Mouse (Mus musculus): ENCODE data around the gene Vmac. TPM values are rescaled to one million over a fixed set of nuclear protein-coding genes. Genes with fewer than 3 reads are reported as not detected.

Vmac gene
- polyA plus RNA-seq, 1 experiment from 2014 or later: 18.6 TPM

DNA sequence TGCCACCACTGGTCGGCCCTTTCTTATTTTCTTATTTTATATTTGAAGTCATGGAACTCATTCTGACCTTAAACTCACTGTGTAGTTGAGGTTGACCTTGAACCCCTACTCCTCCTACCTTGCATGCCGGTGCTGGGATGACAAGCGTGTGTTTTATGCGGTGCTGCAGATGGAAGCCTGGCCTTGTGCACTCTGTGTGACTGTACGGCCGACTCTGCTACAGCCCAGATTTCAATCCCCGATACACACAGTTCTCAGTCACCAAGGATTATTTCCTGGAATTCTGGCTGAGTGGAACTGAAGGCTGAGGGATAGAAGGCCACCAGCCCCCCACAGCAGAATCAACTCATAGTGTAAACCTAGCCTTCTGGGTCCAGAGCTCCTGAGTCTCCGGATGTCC lies 48.1 kb downstream of the Vmac start:
- 86% methylated on average over 8 of the region's 8 CpGs for WGBS
- Histone ChIP-seq H3K4me3 (no peak overlapping the region), H3K4me1 (replicated peaks) (peaks cover 32% of the 10 kb centered on the region), H3K9me3 (no peaks in the 10 kb centered on the region), H3K27me3 (ENCODE audit: insufficient read depth, poor library complexity, severe bottlenecking) (peaks cover 25% of the 10 kb centered on the region), H3K36me3 (peaks cover 5% of the 10 kb centered on the region), H3K27ac (no peak overlapping the region)
- DNase-seq (ENCODE audit: low spot score): no peak

DNA sequence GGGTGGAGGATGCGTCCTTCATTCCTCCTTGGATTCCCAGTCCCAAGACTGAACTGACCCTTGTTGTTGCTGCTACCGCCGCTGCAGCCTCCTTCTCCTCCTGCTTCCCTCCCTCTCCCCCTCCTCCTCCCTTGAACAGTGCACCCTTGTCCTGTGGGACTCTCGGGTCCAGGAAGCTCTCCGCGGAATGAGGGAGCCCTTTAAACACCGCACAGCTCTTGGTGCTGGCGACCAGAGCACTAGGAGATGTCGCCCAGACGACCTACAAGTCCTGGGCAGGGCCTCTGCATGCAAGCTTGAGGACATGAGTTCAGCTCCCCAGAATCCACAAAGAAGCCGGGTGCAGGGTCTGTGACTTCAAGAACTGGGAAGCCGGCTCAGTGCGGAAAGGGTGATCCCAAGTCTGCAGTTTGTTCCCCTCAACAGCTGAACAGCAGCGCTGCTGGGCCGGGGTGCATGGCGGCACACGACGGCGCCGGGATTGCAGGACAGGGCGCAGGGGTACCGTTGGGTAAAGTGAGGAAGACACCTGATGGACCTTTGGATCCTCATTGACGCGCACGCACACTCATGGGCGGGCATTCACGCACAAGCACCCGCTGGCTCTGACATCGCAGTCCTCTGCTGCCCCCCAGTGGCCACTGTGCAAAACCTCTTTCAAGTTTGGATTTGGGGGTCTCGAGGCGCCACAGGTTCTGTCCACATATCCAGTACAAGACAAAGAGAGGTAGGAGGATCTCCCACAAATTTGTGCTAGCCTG lies 49.3 kb downstream of the Vmac start:
- Histone ChIP-seq H3K4me1 (replicated peaks) (peaks cover 35% of the 10 kb centered on the region), H3K27ac (no peak overlapping the region), H3K36me3 (0 out of 2 replicates have a peak, but pooled peaks cover 2% of the 10 kb centered on the region), H3K4me3 (peak overlapping the region; percentile 55), H3K27me3 (ENCODE audit: insufficient read depth, poor library complexity, severe bottlenecking) (peaks cover 25% of the 10 kb centered on the region), H3K9me3 (no peaks in the 10 kb centered on the region)
- DNase-seq (ENCODE audit: low spot score): peak; percentile 89
- WGBS: 7% methylated on average over 31 of the region's 31 CpGs

DNA sequence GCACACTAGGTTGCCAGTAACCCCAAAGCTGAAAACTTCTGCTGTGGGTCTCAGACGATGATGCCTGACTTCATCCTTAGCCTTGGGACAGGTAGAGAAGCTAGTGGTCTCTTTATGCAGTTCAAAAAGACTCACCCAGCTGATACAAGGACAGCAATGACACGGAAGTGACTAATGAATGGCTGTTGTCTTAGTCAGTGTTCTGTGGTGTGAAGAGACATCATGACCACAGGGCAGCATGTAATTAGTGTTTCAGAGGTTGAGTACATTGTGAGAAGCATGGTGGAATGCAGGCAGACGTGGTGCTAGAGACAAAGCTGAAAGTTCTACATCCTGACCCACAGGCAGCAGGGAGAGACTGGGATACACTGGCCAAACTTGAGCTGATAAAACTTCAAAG lies 50.2 kb downstream of the Vmac start:
- WGBS: 72% methylated on average over 3 of the region's 3 CpGs
- no peak for DNase-seq (ENCODE audit: low spot score)
- Histone ChIP-seq H3K4me1 (replicated peaks) (peaks cover 33% of the 10 kb centered on the region), H3K9me3 (no peaks in the 10 kb centered on the region), H3K4me3 (no peak overlapping the region; the same call in 1 of the 2 replicates), H3K27ac (no peak overlapping the region), H3K36me3 (no peaks in the 10 kb centered on the region), H3K27me3 (ENCODE audit: insufficient read depth, poor library complexity, severe bottlenecking) (peaks cover 25% of the 10 kb centered on the region)

DNA sequence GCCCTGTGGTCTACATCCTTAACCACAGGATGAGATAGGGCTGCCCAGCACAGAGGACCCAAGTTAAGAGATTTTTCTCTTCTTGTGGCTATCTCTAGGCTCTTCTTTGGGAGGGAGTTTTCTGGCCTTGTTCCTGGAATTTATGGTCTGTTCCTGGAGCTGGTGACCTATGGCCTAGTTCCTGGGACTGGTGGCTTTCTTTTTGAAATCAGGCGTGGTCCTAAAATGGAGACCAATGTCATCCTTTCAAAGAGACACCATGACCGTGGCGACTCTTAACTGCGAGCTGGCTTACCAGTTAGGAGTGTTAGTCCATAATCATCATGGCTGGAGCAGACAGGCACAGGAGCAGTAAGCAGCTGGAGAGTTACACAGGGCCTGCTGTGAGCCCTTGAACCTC lies 51.4 kb downstream of the Vmac start:
- 93% methylated on average over 4 of the region's 4 CpGs for WGBS
- H3K9me3 ChIP-seq: no peaks in the 10 kb centered on the region
- H3K4me3 ChIP-seq: no peak overlapping the region
- no peak for DNase-seq (ENCODE audit: low spot score)
- H3K36me3 ChIP-seq: no peaks in the 10 kb centered on the region
- H3K27ac ChIP-seq: no peak overlapping the region
- H3K4me1 ChIP-seq (replicated peaks): peaks cover 28% of the 10 kb centered on the region
- peaks cover 25% of the 10 kb centered on the region for H3K27me3 ChIP-seq (ENCODE audit: insufficient read depth, poor library complexity, severe bottlenecking)

DNA sequence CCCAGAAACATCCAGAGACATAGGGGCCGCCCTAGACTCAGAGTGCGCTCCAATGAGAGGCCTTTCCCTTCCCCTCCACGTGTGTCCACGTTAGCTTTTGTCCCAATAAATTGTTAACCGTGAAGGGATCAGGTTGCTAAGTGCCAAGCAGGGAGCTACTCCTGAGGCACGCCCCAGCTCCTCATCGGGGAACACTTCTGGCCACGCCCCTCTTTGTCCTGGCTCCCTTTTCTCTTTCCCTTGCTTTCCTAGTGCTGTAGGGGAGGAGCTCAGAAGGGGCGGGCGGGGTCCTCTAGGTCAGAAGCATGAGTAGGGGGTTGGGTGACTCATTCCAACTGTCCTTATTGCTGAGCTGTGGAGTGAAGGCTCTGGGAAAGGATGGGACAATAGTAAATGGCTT lies 53.5 kb downstream of the Vmac start:
- WGBS: 2% methylated on average over 10 of the region's 10 CpGs
- Histone ChIP-seq H3K4me3 (peak overlapping the region; percentile 40), H3K9me3 (no peaks in the 10 kb centered on the region), H3K27ac (peak overlapping the region; percentile 82), H3K36me3 (no peaks in the 10 kb centered on the region), H3K27me3 (ENCODE audit: insufficient read depth, poor library complexity, severe bottlenecking) (peaks cover 22% of the 10 kb centered on the region), H3K4me1 (replicated peaks) (peaks cover 37% of the 10 kb centered on the region)
- peak; percentile 70 for DNase-seq (ENCODE audit: low spot score)

Other genes with a start within 250 kb of the Vmac start
- 109 and 172 TPM in 2 replicates for gene Ptprs, start 241.5 kb downstream of the Vmac start, polyA plus RNA-seq (2016; fragmentation: Nextera tagmentation; extraction: Ambion mirVana)
- not detected in 2 replicates for gene Znrf4, start 205.6 kb downstream of the Vmac start, polyA plus RNA-seq (2016; fragmentation: Nextera tagmentation; extraction: Ambion mirVana)
- gene Gm20219, start 163.6 kb downstream of the Vmac start, polyA plus RNA-seq (2016; fragmentation: Nextera tagmentation; extraction: Ambion mirVana): 0.30 and 0.92 TPM in 2 replicates
- gene Safb2, start 133.4 kb downstream of the Vmac start, polyA plus RNA-seq (2016; fragmentation: Nextera tagmentation; extraction: Ambion mirVana): 83.6 and 98.7 TPM in 2 replicates
- 119 and 146 TPM in 2 replicates for gene Safb, start 133.2 kb downstream of the Vmac start, polyA plus RNA-seq (2016; fragmentation: Nextera tagmentation; extraction: Ambion mirVana)
- 197 and 220 TPM in 2 replicates for gene 2410015M20Rik, start 108.3 kb downstream of the Vmac start, polyA plus RNA-seq (2016; fragmentation: Nextera tagmentation; extraction: Ambion mirVana)
- gene Rpl36, start 104.6 kb downstream of the Vmac start, polyA plus RNA-seq (2016; fragmentation: Nextera tagmentation; extraction: Ambion mirVana): 1,369 and 1,471 TPM in 2 replicates
- 52.9 and 54.6 TPM in 2 replicates for gene Lonp1, start 91.1 kb downstream of the Vmac start, polyA plus RNA-seq (2016; fragmentation: Nextera tagmentation; extraction: Ambion mirVana)
- 0.66 and 0.95 TPM in 2 replicates for gene Catsperd, start 89.9 kb downstream of the Vmac start, polyA plus RNA-seq (2016; fragmentation: Nextera tagmentation; extraction: Ambion mirVana)
- gene Ranbp3, start 44.7 kb downstream of the Vmac start, polyA plus RNA-seq (2016; fragmentation: Nextera tagmentation; extraction: Ambion mirVana): 130 and 139 TPM in 2 replicates
- gene Ndufa11, start 255 bp downstream of the Vmac start, polyA plus RNA-seq (2016; fragmentation: Nextera tagmentation; extraction: Ambion mirVana): 398 and 446 TPM in 2 replicates
- 4.4 and 5.1 TPM in 2 replicates for gene Nrtn, start 39.5 kb upstream of the Vmac start, polyA plus RNA-seq (2016; fragmentation: Nextera tagmentation; extraction: Ambion mirVana)
- 44.1 and 47.6 TPM in 2 replicates for gene Dus3l, start 46.7 kb upstream of the Vmac start, polyA plus RNA-seq (2016; fragmentation: Nextera tagmentation; extraction: Ambion mirVana)
- 1.3 TPM in 2 replicates for gene Prr22, start 52.2 kb upstream of the Vmac start, polyA plus RNA-seq (2016; fragmentation: Nextera tagmentation; extraction: Ambion mirVana)
- 10.9 and 13.8 TPM in 2 replicates for gene Rfx2, start 113.0 kb upstream of the Vmac start, polyA plus RNA-seq (2016; fragmentation: Nextera tagmentation; extraction: Ambion mirVana)
- gene Acsbg2, start 156.4 kb upstream of the Vmac start, polyA plus RNA-seq (2016; fragmentation: Nextera tagmentation; extraction: Ambion mirVana): not detected in 2 replicates
- 0.54 and 0.63 TPM in 2 replicates for gene 1700061G19Rik, start 157.5 kb upstream of the Vmac start, polyA plus RNA-seq (2016; fragmentation: Nextera tagmentation; extraction: Ambion mirVana)
- gene Mllt1, start 217.4 kb upstream of the Vmac start, polyA plus RNA-seq (2016; fragmentation: Nextera tagmentation; extraction: Ambion mirVana): 65.4 and 82.4 TPM in 2 replicates

Data from hindbrain, embryonic 10.5 days (tissue).